Mouse (Mus musculus) embryonic fibroblast, embryonic 13.5 days (primary cell): ENCODE results near the gene Golgb1.

Experiments
- CTCF ChIP-seq: IDR thresholded peaks from 2 replicates; pipeline ENCODE4 v1.5.1; 2011; ENCODE audit warnings: mild to moderate bottlenecking, control low read depth, low read length, moderate library complexity, borderline replicate concordance; ENCODE audit not compliant: insufficient read depth
- POLR2A ChIP-seq: IDR thresholded peaks from 2 replicates; pipeline ENCODE4 v1.6.1; 2011; ENCODE audit warnings: low read depth, mild to moderate bottlenecking, control low read depth, low read length, moderate library complexity

DNA sequence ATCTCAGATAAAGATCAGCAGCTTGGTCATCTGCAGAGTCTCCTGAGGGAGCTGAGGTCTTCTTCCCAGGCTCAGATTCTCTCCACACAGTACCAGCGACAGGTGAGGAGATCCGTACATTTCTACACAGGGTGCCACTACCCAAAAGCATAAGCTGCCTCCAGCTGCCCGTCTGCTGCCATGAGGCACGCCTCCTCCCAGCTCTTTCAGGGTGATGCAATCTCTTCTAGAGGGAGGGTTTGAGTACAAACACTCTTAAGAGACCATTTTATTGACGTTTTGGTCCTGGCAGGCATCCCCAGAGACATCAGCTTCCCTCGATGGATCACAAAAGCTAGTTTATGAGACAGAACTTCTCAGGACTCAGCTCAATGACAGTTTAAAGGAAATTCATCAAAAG is 50.9 kb downstream of the Golgb1 start:
- TF ChIP-seq CTCF (no peak), POLR2A (no peak)
